Mouse (Mus musculus): ENCODE data around the gene Olfr1179. TPM values are rescaled to one million over a fixed set of nuclear protein-coding genes. Genes with fewer than 3 reads are reported as not detected.

Olfr1179 gene
- total RNA-seq (2023; ENCODE audit: inconsistent age): not detected in 4 replicates

DNA sequence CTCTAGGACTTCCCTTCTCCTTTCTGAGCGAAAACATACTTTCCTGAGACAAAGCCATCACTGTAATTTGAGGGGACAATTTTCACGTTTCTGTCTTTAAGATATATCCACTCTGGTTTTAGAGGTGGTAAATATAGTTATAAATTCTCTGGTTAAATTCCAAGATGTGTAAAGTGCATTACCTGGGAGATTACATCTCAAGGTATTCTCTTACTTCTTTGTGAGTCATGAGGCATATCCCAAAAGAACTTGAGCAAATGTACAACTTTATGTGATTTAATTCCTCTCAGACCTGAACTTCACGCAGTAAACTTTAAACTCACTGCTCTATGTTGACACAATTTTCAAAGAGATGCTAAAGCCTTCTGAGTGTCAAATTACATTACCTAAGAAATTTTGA lies at the start of gene Olfr1179:
Gene Olfr1179 (minus strand): TSS at position 101 of the 400 bp plus-strand sequence.

DNA sequence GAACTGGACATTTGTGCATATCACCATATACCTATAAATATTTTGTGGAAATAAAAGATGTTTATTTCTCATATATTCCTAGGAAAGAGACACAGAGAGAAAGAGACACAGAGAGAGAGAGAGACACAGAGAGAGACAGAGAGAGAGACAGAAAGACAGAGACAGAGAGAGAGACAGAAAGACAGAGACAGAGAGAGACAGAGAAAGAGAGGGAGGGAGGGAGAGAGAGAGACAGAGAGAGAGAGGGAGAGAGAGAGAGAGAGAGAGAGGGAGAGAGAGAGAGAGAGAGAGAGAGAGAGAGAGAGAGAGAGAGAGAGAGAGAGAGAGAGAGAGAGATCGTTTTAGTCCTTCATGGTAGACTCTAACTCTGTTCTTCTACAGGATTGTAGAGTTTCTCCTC lies 48.3 kb upstream of the Olfr1179 start, which contains the start of gene Olfr1183:
Gene Olfr1183 (plus strand): TSS at position 301 of the 400 bp plus-strand sequence.

DNA sequence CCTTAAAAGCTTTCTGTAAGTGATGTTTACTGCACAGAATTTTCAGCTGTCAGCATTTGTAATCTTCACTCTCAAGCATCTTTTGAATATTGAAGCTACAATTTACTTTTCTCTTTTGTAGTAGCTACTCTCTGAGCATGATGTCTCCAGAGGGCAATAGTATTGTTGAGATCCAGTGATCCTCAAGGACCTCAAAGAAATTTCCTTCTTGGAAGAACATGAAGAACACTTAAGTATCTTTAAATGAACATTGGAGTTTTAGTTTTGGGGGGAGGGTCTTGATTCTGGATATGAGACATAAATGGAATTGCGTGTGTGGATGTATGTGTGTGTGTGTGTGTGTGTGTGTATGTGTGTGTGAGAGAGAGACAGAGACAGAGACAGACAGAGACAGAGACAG lies 42.8 kb upstream of the Olfr1179 start, which contains the start of gene Gm13757:
Gene Gm13757 (minus strand): TSS at position 101 of the 400 bp plus-strand sequence.

DNA sequence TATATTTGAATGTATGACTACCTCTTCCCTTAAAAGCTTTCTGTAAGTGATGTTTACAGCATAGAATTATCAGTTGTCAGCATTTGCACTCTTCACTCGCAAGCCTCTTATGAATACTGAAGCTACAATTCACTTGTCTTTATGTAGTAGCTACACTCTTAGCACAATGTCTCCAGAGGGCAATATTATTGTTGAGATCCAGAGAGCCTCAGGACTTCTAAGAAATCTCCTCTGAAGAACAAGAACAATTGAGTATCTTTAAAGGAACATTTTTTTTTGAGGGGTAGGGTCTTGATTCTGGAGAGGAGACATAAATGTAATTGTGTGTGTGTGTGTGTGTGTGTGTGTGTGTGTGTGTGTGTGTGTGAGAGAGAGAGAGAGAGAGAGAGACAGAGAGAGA lies 19.8 kb upstream of the Olfr1179 start, which contains the start of gene Olfr1181:
Gene Olfr1181 (minus strand): TSS at position 101 of the 400 bp plus-strand sequence.

DNA sequence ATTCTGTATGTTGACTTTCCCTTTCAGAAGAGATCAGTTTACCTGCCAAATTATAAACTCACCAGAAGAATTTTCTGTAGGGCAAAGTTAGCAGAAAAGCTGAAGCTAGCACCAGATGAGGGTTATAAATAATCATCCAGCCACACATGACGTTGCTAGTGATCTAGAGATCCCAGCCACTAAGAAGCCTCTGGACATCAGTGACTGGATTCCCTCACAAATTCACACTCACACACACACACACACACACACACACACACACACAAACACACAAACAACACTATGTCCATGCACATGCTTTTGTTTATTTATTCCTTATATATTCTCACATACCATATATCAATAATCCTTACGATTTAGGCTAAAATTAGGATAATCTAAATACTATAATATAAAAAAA lies 12.8 kb upstream of the Olfr1179 start, which contains the start of gene Olfr1180:
Gene Olfr1180 (minus strand): TSS at position 101 of the 400 bp plus-strand sequence.

DNA sequence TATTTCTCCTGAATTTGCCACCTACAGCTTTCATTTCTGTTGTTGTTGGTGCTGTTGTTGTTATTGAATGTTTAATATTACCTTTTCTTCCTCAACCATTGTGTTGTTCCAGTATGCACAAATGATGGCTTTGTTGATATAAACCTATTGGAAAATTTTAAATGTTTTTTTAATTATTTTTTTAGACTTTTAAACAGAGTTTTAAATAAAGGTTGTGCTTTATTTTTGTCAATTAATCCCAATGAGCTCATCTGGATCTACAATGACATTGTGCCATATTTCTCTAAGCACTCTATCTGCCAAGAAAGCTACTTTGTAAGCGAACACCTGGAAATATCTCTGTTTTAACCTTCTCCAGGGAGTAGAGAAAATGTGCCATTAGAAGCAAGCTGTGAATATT lies 19.5 kb downstream of the Olfr1179 start, which contains the start of gene Olfr1178:
Gene Olfr1178 (plus strand): TSS at position 301 of the 400 bp plus-strand sequence.

Other genes starting within 250 kb of the Olfr1179 start
- not detected in 4 replicates for gene Olfr1168, start 224.6 kb downstream of the Olfr1179 start, total RNA-seq (2023; ENCODE audit: inconsistent age)
- gene Olfr1170, start 178.1 kb downstream of the Olfr1179 start, total RNA-seq (2023; ENCODE audit: inconsistent age): not detected in 4 replicates
- gene Olfr1173, start 126.6 kb downstream of the Olfr1179 start, total RNA-seq (2023; ENCODE audit: inconsistent age): not detected in 4 replicates
- gene Olfr1174-ps, start 91.3 kb downstream of the Olfr1179 start, total RNA-seq (2023; ENCODE audit: inconsistent age): not detected in 4 replicates
- gene Olfr1175-ps, start 79.2 kb downstream of the Olfr1179 start, total RNA-seq (2023; ENCODE audit: inconsistent age): not detected in 4 replicates
- not detected in 4 replicates for gene Olfr1176, start 69.7 kb downstream of the Olfr1179 start, total RNA-seq (2023; ENCODE audit: inconsistent age)
- not detected in 4 replicates for gene Olfr1177-ps, start 60.0 kb downstream of the Olfr1179 start, total RNA-seq (2023; ENCODE audit: inconsistent age)
- gene Olfr1178, start 19.4 kb downstream of the Olfr1179 start, total RNA-seq (2023; ENCODE audit: inconsistent age): not detected in 4 replicates
- not detected in 4 replicates for gene Olfr1180, start 12.7 kb upstream of the Olfr1179 start, total RNA-seq (2023; ENCODE audit: inconsistent age)
- gene Olfr1181, start 19.7 kb upstream of the Olfr1179 start, total RNA-seq (2023; ENCODE audit: inconsistent age): not detected in 4 replicates
- not detected in 4 replicates for gene Gm13757, start 42.7 kb upstream of the Olfr1179 start, total RNA-seq (2023; ENCODE audit: inconsistent age)
- gene Olfr1183, start 48.4 kb upstream of the Olfr1179 start, total RNA-seq (2023; ENCODE audit: inconsistent age): not detected in 4 replicates
- gene Olfr1184, start 77.1 kb upstream of the Olfr1179 start, total RNA-seq (2023; ENCODE audit: inconsistent age): not detected in 4 replicates
- not detected in 4 replicates for gene Olfr1185-ps1, start 86.9 kb upstream of the Olfr1179 start, total RNA-seq (2023; ENCODE audit: inconsistent age)
- gene Olfr1186, start 112.1 kb upstream of the Olfr1179 start, total RNA-seq (2023; ENCODE audit: inconsistent age): not detected in 4 replicates
- not detected in 4 replicates for gene Olfr1188, start 150.5 kb upstream of the Olfr1179 start, total RNA-seq (2023; ENCODE audit: inconsistent age)
- gene Olfr1189, start 180.0 kb upstream of the Olfr1179 start, total RNA-seq (2023; ENCODE audit: inconsistent age): not detected in 4 replicates
- gene Olfr1191-ps1, start 234.1 kb upstream of the Olfr1179 start, total RNA-seq (2023; ENCODE audit: inconsistent age): 0.15 to 0.26 TPM (median 0.16 TPM) in 3 of 4 replicates, not detected in the other
- gene Olfr1192-ps1, start 242.1 kb upstream of the Olfr1179 start, total RNA-seq (2023; ENCODE audit: inconsistent age): not detected in 4 replicates